Mouse (Mus musculus): ENCODE results near the gene Rpgrip1l. TPM values are rescaled to one million over a fixed set of nuclear protein-coding genes. Genes with fewer than 3 reads are reported as not detected.

The Rpgrip1l gene
- polyA plus RNA-seq, 1 experiment from 2014 or later = 16.5 TPM

DNA sequence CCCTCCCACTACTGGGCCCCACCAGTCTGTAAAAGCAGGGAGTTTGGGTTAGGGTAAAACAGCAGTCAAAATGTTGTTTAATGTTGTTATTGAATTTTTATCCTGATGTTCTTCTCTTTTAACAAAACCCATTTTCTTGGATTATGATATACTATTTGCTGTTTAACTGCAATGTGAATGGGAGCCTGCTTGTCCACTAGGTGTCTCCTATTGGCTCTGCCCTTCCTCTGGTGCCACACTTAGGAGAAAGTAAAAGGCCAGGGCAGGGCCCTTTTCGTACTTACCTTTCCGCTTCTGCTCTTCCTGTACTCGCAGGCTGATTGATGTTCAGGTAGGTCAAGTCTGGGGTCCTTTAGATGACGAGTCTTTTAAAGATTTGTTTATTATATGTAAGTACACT lies 40.8 kb upstream of the Rpgrip1l start:
- ATAC-seq (replicated peaks; ENCODE audit: insufficient number of reproducible peaks, low FRiP score, low TSS enrichment, low read depth) = no peak
- H3K4me3 ChIP-seq (ENCODE audit: low read depth, low read length) = no peak overlapping the region
- no peak for DNase-seq (ENCODE audit: low spot score)
- no peaks in the 10 kb centered on the region for H3K4me1 ChIP-seq (ENCODE audit: control insufficient read depth, insufficient read depth, low read length)
- no peaks in the 10 kb centered on the region for H3K36me3 ChIP-seq (replicated peaks; ENCODE audit: control insufficient read depth, insufficient read depth, low read depth, low read length)
- no peak overlapping the region for H3K9ac ChIP-seq (replicated peaks; ENCODE audit: low read length)
- no peak overlapping the region for H3K27ac ChIP-seq (replicated peaks; ENCODE audit: low read depth, low read length)
- no peaks in the 10 kb centered on the region for H3K27me3 ChIP-seq (ENCODE audit: control insufficient read depth, insufficient read depth, low read length)
- WGBS = 90% methylated on average over 4 of the region's 4 CpGs
- no peak overlapping the region for H3K4me2 ChIP-seq (ENCODE audit: low read depth, low read length)
- H3K9me3 ChIP-seq (replicated peaks; ENCODE audit: control insufficient read depth, low read length) = no peaks in the 10 kb centered on the region

- ATAC-seq (replicated peaks; ENCODE audit: insufficient number of reproducible peaks, low FRiP score, low TSS enrichment, low read depth) = no peak
- Histone ChIP-seq H3K27me3 (ENCODE audit: control insufficient read depth, insufficient read depth, low read length) (no peaks in the 10 kb centered on the region), H3K9me3 (replicated peaks; ENCODE audit: control insufficient read depth, low read length) (no peaks in the 10 kb centered on the region), H3K4me1 (ENCODE audit: control insufficient read depth, insufficient read depth, low read length) (no peaks in the 10 kb centered on the region), H3K4me3 (ENCODE audit: low read depth, low read length) (no peak overlapping the region), H3K9ac (replicated peaks; ENCODE audit: low read length) (no peak overlapping the region), H3K27ac (replicated peaks; ENCODE audit: low read depth, low read length) (no peak overlapping the region), H3K4me2 (ENCODE audit: low read depth, low read length) (no peak overlapping the region), H3K36me3 (replicated peaks; ENCODE audit: control insufficient read depth, insufficient read depth, low read depth, low read length) (no peaks in the 10 kb centered on the region)
- DNase-seq (ENCODE audit: low spot score) = no peak
- 81% methylated on average over 5 of the region's 5 CpGs for WGBS
Observed at GRCm38 (mm10) chr8:91353062-91353461, 40.0 kb upstream of the Rpgrip1l start.

DNA sequence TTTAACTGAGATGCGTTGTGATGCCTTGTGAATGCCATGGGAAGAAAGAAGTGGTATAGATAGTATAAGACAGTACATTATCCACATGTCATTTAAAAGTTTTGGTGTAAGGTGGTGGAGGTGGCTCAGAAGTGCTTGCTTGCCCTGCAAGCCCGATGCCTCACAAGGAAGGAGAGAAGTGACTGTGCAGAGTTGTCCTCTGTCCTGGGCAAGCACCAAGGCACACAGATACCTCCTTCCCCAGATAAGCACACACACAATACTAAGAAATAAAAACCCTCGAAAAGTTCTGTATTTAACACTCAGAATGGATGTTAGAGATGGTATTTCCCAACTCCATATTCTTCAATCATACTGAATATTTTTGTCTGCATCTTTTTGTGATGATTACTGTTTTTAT lies 39.5 kb upstream of the Rpgrip1l start:
- H3K4me3 ChIP-seq (ENCODE audit: low read depth, low read length) = no peak overlapping the region
- no peak overlapping the region for H3K9ac ChIP-seq (replicated peaks; ENCODE audit: low read length)
- H3K27me3 ChIP-seq (ENCODE audit: control insufficient read depth, insufficient read depth, low read length) = no peaks in the 10 kb centered on the region
- ATAC-seq (replicated peaks; ENCODE audit: insufficient number of reproducible peaks, low FRiP score, low TSS enrichment, low read depth) (no peak), DNase-seq (ENCODE audit: low spot score) (no peak)
- WGBS = 86% methylated on average over 3 of the region's 3 CpGs
- no peaks in the 10 kb centered on the region for H3K4me1 ChIP-seq (ENCODE audit: control insufficient read depth, insufficient read depth, low read length)
- no peaks in the 10 kb centered on the region for H3K36me3 ChIP-seq (replicated peaks; ENCODE audit: control insufficient read depth, insufficient read depth, low read depth, low read length)
- H3K4me2 ChIP-seq (ENCODE audit: low read depth, low read length) = no peak overlapping the region
- H3K9me3 ChIP-seq (replicated peaks; ENCODE audit: control insufficient read depth, low read length) = no peaks in the 10 kb centered on the region
- no peak overlapping the region for H3K27ac ChIP-seq (replicated peaks; ENCODE audit: low read depth, low read length)

DNA sequence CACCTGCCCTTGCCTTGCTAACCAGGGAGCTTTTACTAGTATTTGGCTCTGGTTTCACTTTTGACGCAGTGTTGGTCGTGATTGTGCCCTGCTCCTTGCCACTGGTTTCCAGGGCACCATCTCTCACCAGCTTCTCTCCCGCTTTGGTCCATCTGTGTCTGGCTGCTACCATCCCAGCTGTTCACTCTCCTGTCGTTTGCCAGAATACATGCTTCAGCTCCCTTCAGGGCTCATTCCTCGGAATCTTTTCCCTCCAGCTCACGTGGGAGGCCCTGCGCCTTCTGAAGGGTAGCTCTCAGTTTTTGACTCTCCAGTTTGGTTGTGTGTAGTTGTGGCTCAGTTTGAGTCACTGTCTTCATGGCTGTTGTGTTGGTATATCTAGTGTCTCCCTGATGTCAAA lies 37.6 kb upstream of the Rpgrip1l start:
- no peaks in the 10 kb centered on the region for H3K4me1 ChIP-seq (ENCODE audit: control insufficient read depth, insufficient read depth, low read length)
- H3K4me3 ChIP-seq (ENCODE audit: low read depth, low read length) = no peak overlapping the region
- H3K9ac ChIP-seq (replicated peaks; ENCODE audit: low read length) = no peak overlapping the region
- 73% methylated on average over 7 of the region's 7 CpGs for WGBS
- H3K27ac ChIP-seq (replicated peaks; ENCODE audit: low read depth, low read length) = no peak overlapping the region
- no peaks in the 10 kb centered on the region for H3K9me3 ChIP-seq (replicated peaks; ENCODE audit: control insufficient read depth, low read length)
- DNase-seq (ENCODE audit: low spot score) (no peak), ATAC-seq (replicated peaks; ENCODE audit: insufficient number of reproducible peaks, low FRiP score, low TSS enrichment, low read depth) (no peak)
- H3K4me2 ChIP-seq (ENCODE audit: low read depth, low read length) = no peak overlapping the region
- no peaks in the 10 kb centered on the region for H3K27me3 ChIP-seq (ENCODE audit: control insufficient read depth, insufficient read depth, low read length)
- H3K36me3 ChIP-seq (replicated peaks; ENCODE audit: control insufficient read depth, insufficient read depth, low read depth, low read length) = no peaks in the 10 kb centered on the region

DNA sequence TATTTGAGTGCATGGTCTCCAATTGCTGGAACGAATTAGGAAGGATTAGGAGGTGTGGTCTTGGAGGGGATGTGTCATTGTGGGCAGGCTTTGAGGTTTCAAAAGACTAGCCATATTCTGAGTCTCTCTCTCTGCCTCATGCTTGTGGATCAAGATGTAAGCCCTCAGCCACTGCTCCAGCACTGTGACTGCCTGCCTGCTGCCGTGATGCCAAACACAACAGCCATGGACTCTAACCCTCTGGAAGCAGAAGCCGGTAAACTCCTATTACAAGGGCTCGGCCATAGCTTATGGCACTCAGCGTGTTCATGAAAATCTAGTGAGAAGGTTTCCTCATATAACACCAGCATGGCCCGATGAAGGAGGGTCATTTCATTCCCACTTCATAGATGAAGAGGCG lies 36.8 kb upstream of the Rpgrip1l start:
- H3K9ac ChIP-seq (replicated peaks; ENCODE audit: low read length) = no peak overlapping the region
- H3K27ac ChIP-seq (replicated peaks; ENCODE audit: low read depth, low read length) = no peak overlapping the region
- no peaks in the 10 kb centered on the region for H3K9me3 ChIP-seq (replicated peaks; ENCODE audit: control insufficient read depth, low read length)
- ATAC-seq (replicated peaks; ENCODE audit: insufficient number of reproducible peaks, low FRiP score, low TSS enrichment, low read depth) (no peak), DNase-seq (ENCODE audit: low spot score) (no peak)
- H3K4me1 ChIP-seq (ENCODE audit: control insufficient read depth, insufficient read depth, low read length) = no peaks in the 10 kb centered on the region
- H3K4me2 ChIP-seq (ENCODE audit: low read depth, low read length) = no peak overlapping the region
- H3K4me3 ChIP-seq (ENCODE audit: low read depth, low read length) = no peak overlapping the region
- H3K36me3 ChIP-seq (replicated peaks; ENCODE audit: control insufficient read depth, insufficient read depth, low read depth, low read length) = no peaks in the 10 kb centered on the region
- H3K27me3 ChIP-seq (ENCODE audit: control insufficient read depth, insufficient read depth, low read length) = no peaks in the 10 kb centered on the region
- 92% methylated on average over 7 of the region's 7 CpGs for WGBS

GRCm38 (mm10) chr8:91347595-91347994 lies 34.5 kb upstream of the Rpgrip1l start:
- Histone ChIP-seq H3K36me3 (replicated peaks; ENCODE audit: control insufficient read depth, insufficient read depth, low read depth, low read length) (no peaks in the 10 kb centered on the region), H3K27me3 (ENCODE audit: control insufficient read depth, insufficient read depth, low read length) (no peaks in the 10 kb centered on the region), H3K4me3 (ENCODE audit: low read depth, low read length) (no peak overlapping the region), H3K9me3 (replicated peaks; ENCODE audit: control insufficient read depth, low read length) (no peaks in the 10 kb centered on the region), H3K4me2 (ENCODE audit: low read depth, low read length) (no peak overlapping the region), H3K4me1 (ENCODE audit: control insufficient read depth, insufficient read depth, low read length) (no peaks in the 10 kb centered on the region), H3K27ac (replicated peaks; ENCODE audit: low read depth, low read length) (no peak overlapping the region), H3K9ac (replicated peaks; ENCODE audit: low read length) (no peak overlapping the region)
- ATAC-seq (replicated peaks; ENCODE audit: insufficient number of reproducible peaks, low FRiP score, low TSS enrichment, low read depth) = no peak
- WGBS = 77% methylated on average over 6 of the region's 6 CpGs
- no peak for DNase-seq (ENCODE audit: low spot score)

DNA sequence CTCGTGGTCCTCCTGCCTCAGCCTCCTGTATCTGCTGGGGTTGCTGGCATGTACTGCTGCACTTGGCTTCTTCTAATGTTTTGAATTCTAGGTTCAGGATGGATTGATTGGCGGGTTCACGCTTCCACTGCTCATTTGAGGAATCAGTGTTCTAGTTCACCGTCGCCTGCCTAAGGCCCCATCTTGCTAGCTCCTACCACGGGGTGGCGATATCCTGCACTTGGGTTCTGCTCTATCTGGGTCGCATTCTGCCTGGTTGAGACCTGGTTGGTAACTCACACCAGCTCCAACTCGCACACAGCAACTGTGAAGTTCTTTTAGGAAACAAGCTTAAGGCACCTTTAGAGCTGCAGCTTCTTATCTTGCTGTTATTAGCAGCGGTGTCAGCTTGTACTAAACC lies 34.1 kb upstream of the Rpgrip1l start:
- H3K36me3 ChIP-seq (replicated peaks; ENCODE audit: control insufficient read depth, insufficient read depth, low read depth, low read length) = no peaks in the 10 kb centered on the region
- no peak for ATAC-seq (replicated peaks; ENCODE audit: insufficient number of reproducible peaks, low FRiP score, low TSS enrichment, low read depth)
- WGBS = 85% methylated on average over 10 of the region's 10 CpGs
- H3K4me1 ChIP-seq (ENCODE audit: control insufficient read depth, insufficient read depth, low read length) = no peaks in the 10 kb centered on the region; the same call in 1 of the 2 replicates
- no peak overlapping the region for H3K27ac ChIP-seq (replicated peaks; ENCODE audit: low read depth, low read length)
- no peak for DNase-seq (ENCODE audit: low spot score)
- H3K4me3 ChIP-seq (ENCODE audit: low read depth, low read length) = no peak overlapping the region
- H3K4me2 ChIP-seq (ENCODE audit: low read depth, low read length) = no peak overlapping the region
- no peaks in the 10 kb centered on the region for H3K9me3 ChIP-seq (replicated peaks; ENCODE audit: control insufficient read depth, low read length)
- no peak overlapping the region for H3K9ac ChIP-seq (replicated peaks; ENCODE audit: low read length)
- no peaks in the 10 kb centered on the region for H3K27me3 ChIP-seq (ENCODE audit: control insufficient read depth, insufficient read depth, low read length)

DNA sequence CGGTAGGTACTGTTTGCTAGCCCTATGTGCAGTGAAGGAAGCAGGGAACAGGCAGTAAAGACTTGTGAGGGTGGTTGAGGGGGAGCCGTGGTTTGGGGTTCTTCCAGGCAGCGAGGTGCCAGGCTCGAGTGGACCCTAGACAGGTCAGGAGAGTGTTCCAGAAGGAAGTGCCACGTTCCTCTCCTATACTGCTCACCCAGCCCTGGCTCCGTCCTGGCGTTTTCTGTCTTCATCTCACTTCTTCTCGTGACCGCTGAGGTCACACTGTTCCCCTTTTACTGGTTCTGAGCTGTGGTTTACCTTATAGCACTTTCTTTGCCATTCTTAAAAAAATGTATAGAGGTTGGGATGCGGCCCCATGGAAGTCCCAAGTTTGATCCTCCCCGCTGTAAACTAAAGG lies 31.6 kb upstream of the Rpgrip1l start:
- 94% methylated on average over 11 of the region's 11 CpGs for WGBS
- H3K36me3 ChIP-seq (replicated peaks; ENCODE audit: control insufficient read depth, insufficient read depth, low read depth, low read length) = no peaks in the 10 kb centered on the region
- H3K9me3 ChIP-seq (replicated peaks; ENCODE audit: control insufficient read depth, low read length) = no peaks in the 10 kb centered on the region
- no peak overlapping the region for H3K9ac ChIP-seq (replicated peaks; ENCODE audit: low read length)
- no peaks in the 10 kb centered on the region for H3K27me3 ChIP-seq (ENCODE audit: control insufficient read depth, insufficient read depth, low read length)
- no peaks in the 10 kb centered on the region; the same call in 1 of the 2 replicates for H3K4me1 ChIP-seq (ENCODE audit: control insufficient read depth, insufficient read depth, low read length)
- H3K4me2 ChIP-seq (ENCODE audit: low read depth, low read length) = no peak overlapping the region
- ATAC-seq (replicated peaks; ENCODE audit: insufficient number of reproducible peaks, low FRiP score, low TSS enrichment, low read depth) = no peak
- DNase-seq (ENCODE audit: low spot score) = no peak
- H3K4me3 ChIP-seq (ENCODE audit: low read depth, low read length) = no peak overlapping the region
- H3K27ac ChIP-seq (replicated peaks; ENCODE audit: low read depth, low read length) = no peak overlapping the region

Measured in embryonic facial prominence, embryonic 11.5 days (tissue).